Mouse (Mus musculus) heart, adult 8-10 months (tissue): ENCODE measurements around the gene 1700015F17Rik. TPM values are rescaled to one million over a fixed set of nuclear protein-coding genes. Genes with fewer than 3 reads are reported as not detected.

ENCODE experiments used
- DNase-seq: peaks from one replicate; pipeline ENCODE4 v3.0.0; 2022; ENCODE audit warnings: low spot score
- total RNA-seq, 4 experiments: library from RNA; stranded (reverse); gene quantifications; 2 replicates each; pipeline ENCODE4 v1.2.4; 2022

The 1700015F17Rik gene
- total RNA-seq: not detected

- no peak for DNase-seq
Observed at GRCm38 (mm10) chr5:5479043-5479442, at the start of gene 1700015F17Rik. Gene 1700015F17Rik (minus strand): TSS chr5:5479143.

DNA sequence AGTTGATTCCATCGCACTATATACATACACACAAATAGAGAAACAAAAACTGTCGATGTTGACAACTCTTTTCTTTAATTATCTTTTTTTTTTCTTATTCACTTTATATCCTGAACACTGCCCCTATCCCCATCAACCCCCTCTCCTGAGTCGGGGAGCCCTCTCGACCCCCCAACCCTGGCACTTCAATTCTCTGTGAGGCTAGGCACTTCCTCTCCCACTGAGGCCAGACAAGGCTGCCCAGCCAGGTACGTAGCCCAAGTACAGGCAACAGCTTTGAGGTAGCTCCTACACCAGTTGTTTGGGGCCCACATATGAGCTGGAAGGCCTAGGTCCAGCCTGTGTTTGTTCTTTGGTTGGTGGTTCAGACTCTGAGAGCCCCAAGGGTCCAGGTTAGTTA, 36.5 kb upstream of the 1700015F17Rik start:
- no peak for DNase-seq

GRCm38 (mm10) chr5:5514196-5515076, 35.5 kb upstream of the 1700015F17Rik start, which contains the start of gene Cldn12:
Gene Cldn12 (minus strand): TSS chr5:5514958.
- DNase-seq: peak; percentile 94

DNA sequence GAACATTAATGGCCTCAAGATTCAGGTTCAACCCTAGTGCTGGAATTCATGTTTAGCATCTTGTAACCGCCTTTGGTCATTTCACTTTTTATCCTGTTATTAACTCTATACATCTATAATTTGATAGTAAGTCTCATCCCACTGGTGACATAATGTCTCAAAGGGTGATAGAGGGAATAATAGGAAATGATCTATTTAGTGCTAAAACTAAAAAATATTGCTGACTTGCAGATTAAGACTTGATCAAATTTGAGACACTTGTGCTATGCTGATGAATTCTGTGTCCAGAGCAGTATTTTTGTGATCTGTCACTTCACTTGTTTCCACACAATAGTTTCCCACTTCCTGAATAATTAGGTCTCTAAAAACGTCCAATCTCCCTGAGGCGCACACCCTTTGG, 32.5 kb upstream of the 1700015F17Rik start:
- DNase-seq: no peak

- no peak for DNase-seq
Observed at GRCm38 (mm10) chr5:5510989-5511388, 32.0 kb upstream of the 1700015F17Rik start.

- no peak for DNase-seq
Observed at GRCm38 (mm10) chr5:5510304-5510887, 31.5 kb upstream of the 1700015F17Rik start.

GRCm38 (mm10) chr5:5508231-5508630, 29.3 kb upstream of the 1700015F17Rik start:
- no peak for DNase-seq

- DNase-seq: peak; percentile 33
Observed at GRCm38 (mm10) chr5:5507701-5508225, 28.8 kb upstream of the 1700015F17Rik start.

GRCm38 (mm10) chr5:5504456-5504855, 25.5 kb upstream of the 1700015F17Rik start:
- DNase-seq: no peak

DNA sequence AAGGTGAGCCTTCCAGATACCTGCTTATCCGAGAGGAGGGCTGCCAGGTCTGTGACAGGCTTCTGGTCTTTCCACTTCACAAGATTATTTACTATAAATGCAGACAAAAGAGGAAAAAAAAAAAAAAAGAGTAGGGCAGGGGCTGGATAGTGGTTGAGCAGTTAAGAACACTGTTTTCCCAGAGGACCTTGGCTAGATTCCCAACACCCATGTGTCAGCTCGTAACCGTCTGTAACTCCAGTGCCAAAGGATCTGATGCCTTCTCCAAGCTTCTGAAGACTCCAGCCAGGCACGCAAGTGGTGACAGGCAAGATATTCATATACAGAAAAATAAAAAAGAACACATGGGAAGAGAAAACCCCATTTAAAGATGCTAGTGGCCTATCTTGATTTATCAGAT, 24.4 kb upstream of the 1700015F17Rik start:
- DNase-seq: no peak

DNA sequence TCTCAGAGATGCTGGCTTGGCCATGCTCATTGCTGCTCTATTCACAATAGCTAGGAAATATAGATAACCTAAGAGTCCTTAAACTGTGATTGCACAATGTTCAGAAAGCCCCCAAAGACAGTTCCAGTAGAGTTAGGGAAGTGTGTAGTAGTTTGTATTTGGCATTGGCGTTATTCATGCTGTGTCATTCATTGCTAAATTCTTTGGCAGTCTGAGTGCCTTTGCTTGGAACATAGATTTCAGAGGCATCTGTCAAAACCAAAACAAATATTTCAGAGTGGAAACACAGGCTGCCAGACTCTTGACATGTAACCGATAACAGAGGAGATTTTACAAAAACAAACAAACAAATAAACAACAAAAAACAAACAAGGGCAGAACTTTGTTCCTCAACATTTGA, 22.6 kb upstream of the 1700015F17Rik start:
- no peak for DNase-seq

- DNase-seq: no peak
Observed at GRCm38 (mm10) chr5:5496393-5496792, 17.4 kb upstream of the 1700015F17Rik start.

- no peak for DNase-seq
Observed at GRCm38 (mm10) chr5:5495042-5495441, 16.1 kb upstream of the 1700015F17Rik start.

GRCm38 (mm10) chr5:5494269-5495005, 15.5 kb upstream of the 1700015F17Rik start:
- peak; percentile 34 for DNase-seq

GRCm38 (mm10) chr5:5492163-5492562, 13.2 kb upstream of the 1700015F17Rik start:
- DNase-seq: no peak

GRCm38 (mm10) chr5:5486071-5486470, 7.1 kb upstream of the 1700015F17Rik start:
- DNase-seq: no peak

DNA sequence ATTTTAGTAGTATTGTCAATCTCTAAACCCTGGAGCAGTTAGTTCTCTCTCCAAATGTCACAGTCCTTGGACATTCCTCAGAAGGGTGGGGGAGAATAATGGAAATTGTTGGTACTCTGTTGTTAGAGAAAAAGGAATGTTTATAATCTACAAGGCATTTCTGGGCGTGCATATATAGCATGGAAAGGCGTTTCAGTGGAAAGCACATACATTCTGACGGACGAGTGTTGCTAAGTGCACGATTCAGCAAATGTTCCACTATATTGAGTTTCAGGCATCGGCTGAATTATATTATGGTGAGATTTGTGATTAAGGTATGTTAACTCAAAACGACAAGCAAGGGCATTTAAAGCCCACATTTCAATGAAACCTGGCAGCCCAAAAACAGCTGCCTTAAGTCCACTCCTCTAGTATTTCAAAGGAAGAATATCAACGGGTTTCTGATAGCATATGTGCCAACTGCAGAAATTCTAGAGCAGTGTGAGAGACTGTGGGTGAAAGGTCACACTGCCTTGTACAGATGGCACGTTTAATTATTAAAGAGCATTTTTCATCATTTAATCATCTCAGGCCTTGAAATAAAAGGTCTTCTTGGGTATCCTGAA, 4.4 kb upstream of the 1700015F17Rik start:
- DNase-seq: no peak

- DNase-seq: peak; percentile 47
Observed at GRCm38 (mm10) chr5:5481662-5482061, 2.7 kb upstream of the 1700015F17Rik start.

GRCm38 (mm10) chr5:5476133-5476532, 2.8 kb downstream of the 1700015F17Rik start:
- no peak for DNase-seq

DNA sequence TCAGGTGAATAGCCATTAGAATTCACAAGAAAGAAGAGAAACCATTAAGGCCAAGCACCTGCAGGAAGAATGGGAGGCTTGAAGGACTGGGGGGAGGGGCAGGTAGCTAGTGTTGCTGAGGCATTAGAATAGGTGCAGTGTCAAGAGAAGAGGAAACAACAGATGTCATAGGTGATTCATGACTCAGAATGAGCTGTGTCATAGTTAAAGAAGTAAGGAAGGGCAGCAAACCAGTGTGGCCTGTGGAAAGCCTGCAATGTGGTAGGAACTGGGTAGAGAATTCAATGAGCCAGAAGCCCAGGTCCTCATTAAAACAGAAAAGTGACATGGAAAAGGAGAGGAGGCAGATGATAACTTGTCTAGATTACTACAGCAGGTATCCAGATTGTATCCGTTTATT, 13.7 kb downstream of the 1700015F17Rik start:
- DNase-seq: no peak

- no peak for DNase-seq
Observed at GRCm38 (mm10) chr5:5431746-5432438, 47.1 kb downstream of the 1700015F17Rik start.
